Mouse (Mus musculus): ENCODE data around the gene Ccdc144b. TPM values are rescaled to one million over a fixed set of nuclear protein-coding genes. Genes with fewer than 3 reads are reported as not detected.

The Ccdc144b gene
- total RNA-seq, 1 experiment, result not detected

DNA sequence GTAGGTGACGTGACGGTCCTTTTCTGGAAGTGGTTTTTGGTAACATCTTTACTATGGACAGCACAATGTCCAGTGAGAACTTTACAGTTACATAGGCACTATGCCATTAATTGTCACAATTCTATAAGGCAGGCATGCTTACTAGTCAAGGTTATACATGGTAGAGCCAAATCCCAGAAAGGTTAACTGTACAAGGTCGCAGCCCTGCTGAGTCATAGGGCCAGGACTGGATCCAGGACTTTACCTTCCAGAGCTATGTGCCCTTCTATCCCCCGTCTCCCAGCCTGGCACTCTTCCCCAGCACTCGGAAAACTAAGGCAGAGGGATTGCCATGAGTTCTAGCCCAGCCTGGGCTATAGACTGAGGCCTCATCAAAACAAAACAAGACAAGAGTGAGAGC lies 89.4 kb downstream of the Ccdc144b start:
- TF ChIP-seq HCFC1 (IDR thresholded peaks at IDR 0.05; ENCODE audit: borderline replicate concordance, insufficient read depth, low read length) (no peak), ZC3H11A (IDR thresholded peaks at IDR 0.05; ENCODE audit: borderline replicate concordance, low read depth, low read length) (no peak), MAFK (IDR thresholded peaks at IDR 0.05; ENCODE audit: insufficient read depth, low read depth, low read length) (no peak), CHD2 (IDR thresholded peaks at IDR 0.05; ENCODE audit: low read depth, low read length) (no peak), ZNF384 (IDR thresholded peaks at IDR 0.05; ENCODE audit: low read depth, low read length) (no peak)
- peaks cover 9% of the 10 kb centered on the region; the same call in 1 of the 2 replicates for H3K36me3 ChIP-seq (ENCODE audit: control insufficient read depth, insufficient read depth, low read length, poor library complexity, severe bottlenecking)

DNA sequence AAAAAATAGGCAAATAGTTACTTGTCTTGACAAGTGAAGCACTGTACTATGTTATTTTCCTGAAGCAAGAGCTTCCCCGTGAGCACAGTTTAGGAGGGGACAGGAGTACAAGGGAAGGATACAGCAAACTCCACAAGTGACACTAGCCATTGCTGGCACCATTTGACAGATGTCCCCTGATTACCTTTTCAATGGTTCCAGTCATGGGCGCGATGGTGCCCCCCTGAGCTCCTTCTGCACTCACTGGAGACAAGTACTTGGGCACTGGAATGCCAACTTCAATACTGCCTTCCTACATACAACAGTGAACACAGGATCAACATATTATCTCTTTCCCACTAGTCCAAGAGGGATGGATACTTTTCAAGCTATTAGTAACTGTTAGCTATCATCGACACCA lies 89.9 kb downstream of the Ccdc144b start:
- Histone ChIP-seq H3K9ac (ENCODE audit: insufficient read depth, low read depth, low read length, poor library complexity, severe bottlenecking) (no peak overlapping the region), H3K36me3 (ENCODE audit: control insufficient read depth, insufficient read depth, low read length, poor library complexity, severe bottlenecking) (peaks cover 9% of the 10 kb centered on the region; the same call in 1 of the 2 replicates), H3K4me3 (ENCODE audit: insufficient read depth in 1 of 2, low read depth in 1 of 2, low read length in 2 of 2, poor library complexity in 1 of 2, severe bottlenecking in 1 of 2) (no peak overlapping the region), H3K9me3 (ENCODE audit: control insufficient read depth, insufficient read depth, low read depth, low read length) (no peaks in the 10 kb centered on the region), H3K4me1 (ENCODE audit: control insufficient read depth in 2 of 2, insufficient read depth in 2 of 2, low read length in 2 of 2, poor library complexity in 1 of 2) (no peaks in the 10 kb centered on the region), H3K27ac (ENCODE audit: insufficient read depth, low read depth, low read length, poor library complexity, severe bottlenecking) (no peak overlapping the region; the same call in 1 of the 2 replicates)
- no peak for TF ChIP-seq ZNF384 (IDR thresholded peaks at IDR 0.05; ENCODE audit: low read depth, low read length)
- no peak for TF ChIP-seq HCFC1 (IDR thresholded peaks at IDR 0.05; ENCODE audit: borderline replicate concordance, insufficient read depth, low read length)
- in situ Hi-C loops (cut with MboI; ENCODE audit: low sequenced_read_pairs in 2 of 2, unreplicated experiment in 2 of 2), result no loop called here
- DNase-seq (ENCODE audit: low read depth, low spot score), result no peak

More for the DNA sequence above, 89.4 kb downstream of the Ccdc144b start:
- H3K27ac ChIP-seq (ENCODE audit: insufficient read depth, low read depth, low read length, poor library complexity, severe bottlenecking), result no peak overlapping the region
- no peak overlapping the region for H3K9ac ChIP-seq (ENCODE audit: insufficient read depth, low read depth, low read length, poor library complexity, severe bottlenecking)
- in situ Hi-C loops (cut with MboI; ENCODE audit: low sequenced_read_pairs in 2 of 2, unreplicated experiment in 2 of 2), result no loop called here
- H3K9me3 ChIP-seq (ENCODE audit: control insufficient read depth, insufficient read depth, low read depth, low read length), result no peaks in the 10 kb centered on the region
- DNase-seq (ENCODE audit: low read depth, low spot score), result no peak
- no peaks in the 10 kb centered on the region for H3K4me1 ChIP-seq (ENCODE audit: control insufficient read depth in 2 of 2, insufficient read depth in 2 of 2, low read length in 2 of 2, poor library complexity in 1 of 2)
- no peak overlapping the region for H3K4me3 ChIP-seq (ENCODE audit: insufficient read depth in 1 of 2, low read depth in 1 of 2, low read length in 2 of 2, poor library complexity in 1 of 2, severe bottlenecking in 1 of 2)

DNA sequence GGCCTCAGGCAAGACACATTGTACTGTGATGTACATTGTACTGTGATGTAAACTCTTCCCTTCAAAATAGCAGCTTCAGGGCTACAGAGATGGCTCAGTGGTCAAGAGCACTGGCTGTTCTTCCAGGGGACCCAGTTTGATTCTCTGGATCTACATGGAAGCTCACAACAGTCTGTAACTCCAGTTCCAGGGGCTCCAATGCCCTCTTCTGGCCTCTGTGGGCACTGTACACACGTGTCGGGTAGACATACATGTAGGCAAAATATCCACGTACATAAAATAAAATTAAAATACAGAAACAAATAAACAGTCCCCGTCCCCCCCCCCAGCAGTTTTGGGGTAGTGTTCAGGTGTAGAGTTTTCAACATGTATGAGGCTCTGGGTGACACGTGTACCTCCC lies 90.4 kb downstream of the Ccdc144b start:
- TF ChIP-seq ZC3H11A (IDR thresholded peaks at IDR 0.05; ENCODE audit: borderline replicate concordance, low read depth, low read length) (no peak), CHD2 (IDR thresholded peaks at IDR 0.05; ENCODE audit: low read depth, low read length) (no peak), ZNF384 (IDR thresholded peaks at IDR 0.05; ENCODE audit: low read depth, low read length) (no peak), HCFC1 (IDR thresholded peaks at IDR 0.05; ENCODE audit: borderline replicate concordance, insufficient read depth, low read length) (no peak), MAFK (IDR thresholded peaks at IDR 0.05; ENCODE audit: insufficient read depth, low read depth, low read length) (no peak)
- in situ Hi-C loops (cut with MboI; ENCODE audit: low sequenced_read_pairs in 2 of 2, unreplicated experiment in 2 of 2), result no loop called here
- no peak for DNase-seq (ENCODE audit: low read depth, low spot score)
- Histone ChIP-seq H3K36me3 (ENCODE audit: control insufficient read depth, insufficient read depth, low read length, poor library complexity, severe bottlenecking) (peaks cover 9% of the 10 kb centered on the region; the same call in 1 of the 2 replicates), H3K27ac (ENCODE audit: insufficient read depth, low read depth, low read length, poor library complexity, severe bottlenecking) (no peak overlapping the region), H3K4me3 (ENCODE audit: insufficient read depth in 1 of 2, low read depth in 1 of 2, low read length in 2 of 2, poor library complexity in 1 of 2, severe bottlenecking in 1 of 2) (no peak overlapping the region), H3K9me3 (ENCODE audit: control insufficient read depth, insufficient read depth, low read depth, low read length) (no peaks in the 10 kb centered on the region), H3K9ac (ENCODE audit: insufficient read depth, low read depth, low read length, poor library complexity, severe bottlenecking) (no peak overlapping the region), H3K4me1 (ENCODE audit: control insufficient read depth in 2 of 2, insufficient read depth in 2 of 2, low read length in 2 of 2, poor library complexity in 1 of 2) (no peaks in the 10 kb centered on the region)

Other genes with a start within 250 kb of the Ccdc144b start
- gene Dcun1d1, start 116.1 kb downstream of the Ccdc144b start, total RNA-seq (2012; rRNA removed), result 28.2 and 32.3 TPM in 2 replicates
- gene Mccc1, start 52.9 kb downstream of the Ccdc144b start, total RNA-seq (2012; rRNA removed), result 16.6 and 20.3 TPM in 2 replicates
- gene Acad9, start 12.4 kb upstream of the Ccdc144b start, total RNA-seq (2012; rRNA removed), result 38.0 and 41.9 TPM in 2 replicates
- gene D3Ertd254e, start 97.5 kb upstream of the Ccdc144b start, total RNA-seq (2012; rRNA removed), result 10.6 and 13.3 TPM in 2 replicates
- gene Qrfpr, start 168.8 kb upstream of the Ccdc144b start, total RNA-seq (2012; rRNA removed), result not detected in 2 replicates